Mouse (Mus musculus): ENCODE data around the gene Uxs1. TPM values are rescaled to one million over a fixed set of nuclear protein-coding genes. Genes with fewer than 3 reads are reported as not detected.
A peak's percentile ranks its signal among the peaks of the same experiment; 100 is the strongest.

The Uxs1 gene
- polyA plus RNA-seq, 1 experiment from 2014 or later, result 19.4 TPM

DNA sequence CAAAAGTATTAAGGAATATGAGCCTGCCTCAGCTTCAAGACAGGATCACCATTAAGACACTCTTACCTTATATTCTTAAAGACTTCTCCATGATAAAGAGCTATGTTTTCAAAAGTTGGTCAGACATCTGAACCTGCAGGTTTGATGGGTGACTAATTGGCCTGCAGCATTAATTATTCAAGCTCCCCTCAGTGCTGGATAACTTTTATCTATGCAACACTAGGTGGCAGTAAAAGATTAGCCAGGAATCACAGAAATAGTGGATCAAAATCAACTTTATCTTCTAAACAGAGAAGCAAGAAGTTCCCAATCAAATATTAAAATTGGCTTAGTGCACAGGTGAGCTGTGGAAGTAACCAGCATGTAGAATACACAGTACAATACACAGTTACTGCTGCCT is 67.5 kb downstream of the Uxs1 start:
- Histone ChIP-seq H3K27me3 (ENCODE audit: insufficient read depth, poor library complexity, severe bottlenecking) (no peaks in the 10 kb centered on the region), H3K4me1 (replicated peaks) (peaks cover 6% of the 10 kb centered on the region; the same call in 1 of the 2 replicates), H3K27ac (no peak overlapping the region), H3K4me3 (no peak overlapping the region), H3K36me3 (peaks cover 67% of the 10 kb centered on the region), H3K9me3 (no peaks in the 10 kb centered on the region)
- no peak for DNase-seq (ENCODE audit: low spot score)

DNA sequence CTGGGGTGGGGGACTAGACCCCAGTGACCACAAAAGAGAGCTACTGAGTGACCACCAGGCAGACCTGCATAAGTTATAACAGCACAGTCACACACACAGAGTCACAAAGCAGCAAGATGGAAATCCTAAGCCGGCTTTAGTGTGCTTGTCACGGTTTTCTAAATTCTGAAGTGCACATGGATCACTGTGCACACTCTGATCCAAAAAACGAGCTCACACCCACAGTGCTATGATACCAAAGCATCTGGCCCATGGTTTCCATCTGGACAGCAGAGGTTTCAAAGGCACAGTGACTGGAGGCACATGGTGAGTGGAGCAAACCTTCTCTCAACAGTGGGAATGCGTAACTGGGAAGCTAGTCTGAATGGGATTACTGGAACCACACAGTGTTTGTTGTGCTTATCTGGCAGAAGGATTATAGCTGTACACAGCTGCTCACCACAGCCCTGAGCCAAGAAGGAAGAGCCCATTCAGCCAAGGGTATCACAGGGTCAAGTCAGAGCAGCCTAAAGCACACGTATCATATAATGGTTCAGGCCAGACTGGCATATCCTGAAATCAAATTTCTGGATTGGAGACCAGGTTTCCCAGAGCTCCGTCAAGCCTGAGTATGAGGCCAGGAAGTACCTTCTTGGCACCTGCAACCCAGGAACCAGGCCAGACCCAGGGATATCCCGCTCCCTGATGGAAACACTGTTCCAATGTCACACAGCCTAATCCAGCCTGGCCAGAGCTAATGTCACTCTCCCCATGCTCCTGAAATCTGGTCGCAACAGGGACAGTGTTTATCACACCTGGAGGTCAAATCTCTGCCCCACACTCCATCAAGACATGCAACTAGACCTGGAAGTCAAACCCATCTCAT is 72.9 kb downstream of the Uxs1 start:
- 94% methylated on average over 8 of the region's 8 CpGs for whole genome bisulfite sequencing
- H3K36me3 ChIP-seq, result peaks cover 60% of the 10 kb centered on the region
- no peak for DNase-seq (ENCODE audit: low spot score)

DNA sequence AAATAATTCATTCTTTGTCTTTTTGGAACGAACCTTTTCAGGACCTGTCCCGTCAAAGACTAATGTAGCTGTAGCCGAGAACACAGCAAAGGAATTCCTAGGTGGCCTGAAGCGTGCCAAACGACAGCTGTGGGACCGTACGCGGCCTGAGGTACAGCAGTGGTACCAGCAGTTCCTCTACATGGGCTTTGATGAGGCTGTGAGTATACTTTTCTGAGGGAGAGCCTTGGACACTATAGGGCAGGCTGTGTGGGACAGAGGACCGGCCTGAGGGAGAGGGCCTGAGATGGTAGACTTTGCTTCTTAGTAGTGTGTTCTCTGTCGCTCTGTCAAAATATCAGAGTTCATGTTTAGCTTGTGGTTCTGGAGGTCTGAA is 89.1 kb downstream of the Uxs1 start:
- 87% methylated on average over 10 of the region's 10 CpGs for WGBS
- Histone ChIP-seq H3K27me3 (ENCODE audit: insufficient read depth, poor library complexity, severe bottlenecking) (no peaks in the 10 kb centered on the region), H3K36me3 (no peaks in the 10 kb centered on the region), H3K4me3 (no peak overlapping the region), H3K9me3 (no peaks in the 10 kb centered on the region), H3K4me1 (replicated peaks) (no peaks in the 10 kb centered on the region), H3K27ac (no peak overlapping the region)
- no peak for DNase-seq (ENCODE audit: low spot score)

More for the DNA sequence above, 72.9 kb downstream of the Uxs1 start:
- Histone ChIP-seq H3K4me3 (no peak overlapping the region), H3K9me3 (no peaks in the 10 kb centered on the region), H3K27me3 (ENCODE audit: insufficient read depth, poor library complexity, severe bottlenecking) (no peaks in the 10 kb centered on the region), H3K4me1 (replicated peaks) (peaks cover 6% of the 10 kb centered on the region; the same call in 1 of the 2 replicates), H3K27ac (no peak overlapping the region)

DNA sequence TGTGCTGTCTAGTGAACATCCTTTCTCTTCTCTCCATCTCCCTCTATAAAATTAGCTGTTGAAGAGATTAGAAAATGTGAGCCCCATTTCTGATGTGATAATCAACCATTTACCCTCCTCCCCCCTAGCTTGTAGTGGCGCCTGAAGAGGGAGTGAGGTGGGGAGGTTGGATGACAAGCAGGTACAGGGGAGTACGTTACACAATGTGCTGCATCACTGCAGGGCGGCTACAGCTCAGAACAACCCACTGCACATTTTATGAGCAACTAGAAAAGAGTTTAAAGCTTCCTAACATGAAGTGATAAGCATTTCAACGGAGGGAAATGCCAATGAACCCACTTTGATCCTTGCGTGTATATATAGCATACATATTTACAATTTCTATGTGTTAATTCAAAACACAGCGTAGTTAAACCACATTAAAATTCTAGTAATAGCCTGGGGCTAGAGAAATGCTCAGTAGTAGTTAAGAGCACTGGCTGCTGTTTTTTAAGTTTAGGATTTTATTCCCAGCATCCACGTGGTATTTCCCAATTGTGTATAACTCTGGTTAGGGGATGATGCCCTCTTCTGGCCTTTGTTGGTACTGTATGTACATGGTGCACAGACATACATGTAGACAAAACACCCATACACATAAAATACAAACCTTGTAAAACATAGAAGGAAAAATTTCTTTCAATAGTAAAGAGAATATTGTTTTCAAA is 89.6 kb downstream of the Uxs1 start:
- Histone ChIP-seq H3K27me3 (ENCODE audit: insufficient read depth, poor library complexity, severe bottlenecking) (no peaks in the 10 kb centered on the region), H3K9me3 (no peaks in the 10 kb centered on the region), H3K4me1 (replicated peaks) (no peaks in the 10 kb centered on the region), H3K4me3 (no peak overlapping the region), H3K36me3 (no peaks in the 10 kb centered on the region), H3K27ac (no peak overlapping the region)
- peak; percentile 22 for DNase-seq (ENCODE audit: low spot score)
- WGBS, result 79% methylated on average over 7 of the region's 7 CpGs

DNA sequence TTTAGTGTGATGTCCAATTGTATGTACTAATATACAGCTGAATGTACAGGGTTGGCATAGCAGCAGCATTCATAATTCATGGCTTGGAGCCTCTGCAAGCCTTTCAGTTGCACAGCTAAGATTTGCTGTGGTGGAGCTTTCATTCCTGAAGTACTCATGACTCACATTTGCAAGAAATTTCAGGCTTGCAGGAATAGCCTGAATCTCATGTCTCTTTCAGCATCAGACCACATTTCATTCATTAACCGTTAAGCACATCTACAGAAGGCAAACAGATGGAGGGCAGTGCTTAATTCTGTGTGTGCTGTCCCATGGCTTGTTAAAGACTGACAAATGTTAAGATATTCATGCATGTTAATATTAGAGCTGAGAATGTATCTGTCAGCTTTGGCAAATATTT is 94.9 kb downstream of the Uxs1 start:
- H3K4me3 ChIP-seq, result no peak overlapping the region

DNA sequence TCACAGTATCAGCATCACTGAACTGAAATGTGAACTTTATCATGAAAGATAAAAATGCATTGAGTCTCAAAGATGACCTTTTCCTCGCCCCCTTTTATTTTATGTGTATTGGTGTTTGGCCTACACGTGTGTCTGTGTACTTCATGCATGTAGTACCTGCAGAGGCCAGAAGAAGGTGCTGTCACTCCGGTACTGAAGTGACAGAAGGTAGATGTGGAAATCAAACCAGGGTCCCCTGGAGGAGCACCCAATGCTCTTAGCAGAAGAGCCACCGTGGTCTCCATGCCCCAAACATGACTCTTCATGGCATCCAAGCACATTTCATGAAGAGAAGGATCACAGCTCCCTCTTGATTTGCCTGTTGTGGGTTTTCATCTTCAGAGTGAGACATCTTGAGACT is 95.5 kb downstream of the Uxs1 start:
- Histone ChIP-seq H3K27me3 (ENCODE audit: insufficient read depth, poor library complexity, severe bottlenecking) (no peaks in the 10 kb centered on the region), H3K36me3 (no peaks in the 10 kb centered on the region), H3K9me3 (no peaks in the 10 kb centered on the region), H3K4me1 (replicated peaks) (no peaks in the 10 kb centered on the region), H3K4me3 (no peak overlapping the region), H3K27ac (no peak overlapping the region)
- WGBS, result 84% methylated on average over 4 of the region's 4 CpGs
- DNase-seq (ENCODE audit: low spot score), result no peak

More for the DNA sequence above, 94.9 kb downstream of the Uxs1 start:
- WGBS, result 82% methylated on average over 1 of the region's 1 CpGs
- no peak for DNase-seq (ENCODE audit: low spot score)
- Histone ChIP-seq H3K27ac (no peak overlapping the region), H3K9me3 (no peaks in the 10 kb centered on the region), H3K4me1 (replicated peaks) (no peaks in the 10 kb centered on the region), H3K27me3 (ENCODE audit: insufficient read depth, poor library complexity, severe bottlenecking) (no peaks in the 10 kb centered on the region), H3K36me3 (no peaks in the 10 kb centered on the region)

DNA sequence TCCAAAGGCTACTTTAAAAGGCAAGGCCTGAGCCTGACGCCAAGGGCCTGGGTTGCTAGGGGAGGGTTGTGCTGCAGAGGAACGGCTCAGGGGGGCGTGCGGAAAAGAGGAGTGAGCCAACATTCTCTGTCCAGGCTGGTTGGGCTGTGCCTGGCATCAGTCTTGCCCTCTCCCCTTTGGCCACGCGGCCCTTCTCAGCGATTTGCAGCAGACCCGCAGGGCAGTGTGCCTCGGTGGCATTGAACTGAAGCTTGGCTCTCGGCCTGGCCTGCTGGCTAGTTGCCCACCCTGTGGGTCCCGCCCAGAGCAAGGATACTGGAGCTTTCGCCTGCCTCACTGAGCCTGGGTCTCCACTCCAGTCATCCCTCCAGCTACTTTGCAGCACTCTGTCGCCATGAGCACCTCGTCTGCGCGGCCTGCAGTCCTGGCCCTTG is 97.1 kb downstream of the Uxs1 start, which contains the start of gene 1500015O10Rik:
1500015O10Rik (plus strand) TSS at position 112 of the 434 bp plus-strand sequence.
- Histone ChIP-seq H3K27me3 (ENCODE audit: insufficient read depth, poor library complexity, severe bottlenecking) (no peaks in the 10 kb centered on the region), H3K4me1 (replicated peaks) (no peaks in the 10 kb centered on the region), H3K4me3 (no peak within 1 kb of the TSS), H3K27ac (0 out of 2 replicates have a peak within 1 kb of the TSS, but pooled peaks have one; percentile 0), H3K9me3 (no peaks in the 10 kb centered on the region), H3K36me3 (no peaks in the 10 kb centered on the region)
- DNase-seq (ENCODE audit: low spot score), result no peak
- WGBS, result 75% methylated on average over 16 of the region's 16 CpGs

DNA sequence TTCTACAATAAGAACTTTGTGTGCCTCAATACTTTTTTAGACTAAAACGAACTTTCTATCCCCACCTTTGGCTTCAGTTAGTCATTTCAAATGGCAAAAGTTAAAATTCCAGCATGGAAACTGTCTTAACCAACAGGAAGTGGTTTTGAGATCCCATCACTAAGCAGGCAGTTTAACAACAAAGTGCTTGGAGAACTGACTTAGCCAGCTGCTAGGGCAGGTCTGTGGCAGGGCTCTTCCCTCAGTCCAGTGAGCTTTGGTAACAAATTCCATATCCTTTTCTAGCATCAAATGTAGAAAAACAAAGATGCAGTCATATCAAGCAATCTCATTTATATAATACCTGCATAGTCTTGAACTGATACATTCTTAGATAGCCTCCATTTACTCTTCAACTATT is 105.1 kb downstream of the Uxs1 start:
- H3K27me3 ChIP-seq (ENCODE audit: insufficient read depth, poor library complexity, severe bottlenecking), result no peaks in the 10 kb centered on the region
- DNase-seq (ENCODE audit: low spot score), result no peak
- WGBS, result 77% methylated on average over 1 of the region's 1 CpGs
- H3K27ac ChIP-seq, result no peak overlapping the region
- no peaks in the 10 kb centered on the region for H3K36me3 ChIP-seq
- H3K4me1 ChIP-seq (replicated peaks), result no peaks in the 10 kb centered on the region
- no peaks in the 10 kb centered on the region for H3K9me3 ChIP-seq
- no peak overlapping the region for H3K4me3 ChIP-seq

DNA sequence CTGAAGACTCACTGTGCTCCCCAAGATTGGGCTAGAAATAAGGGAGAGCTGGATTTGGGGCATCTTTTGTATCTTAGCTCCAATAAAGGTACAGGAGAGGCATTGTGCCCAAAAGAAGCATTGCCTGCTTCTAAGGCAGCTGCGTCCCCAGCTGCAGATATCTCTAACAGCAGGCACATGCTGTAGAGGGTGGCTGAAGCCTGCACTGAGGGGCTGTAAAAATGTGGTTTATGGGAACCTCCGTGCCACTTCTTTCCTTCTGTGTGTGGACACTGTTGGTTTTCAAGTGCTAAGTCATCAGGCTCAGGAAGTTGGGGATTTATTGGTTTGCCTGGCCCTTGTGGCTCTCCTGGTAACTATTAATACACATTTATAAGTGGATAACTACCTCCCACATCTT is 108.8 kb downstream of the Uxs1 start:
- H3K27ac ChIP-seq, result no peak overlapping the region
- H3K4me3 ChIP-seq, result no peak overlapping the region
- no peaks in the 10 kb centered on the region for H3K36me3 ChIP-seq
- DNase-seq (ENCODE audit: low spot score), result no peak
- H3K27me3 ChIP-seq (ENCODE audit: insufficient read depth, poor library complexity, severe bottlenecking), result no peaks in the 10 kb centered on the region
- 90% methylated on average over 2 of the region's 2 CpGs for WGBS
- H3K4me1 ChIP-seq (replicated peaks), result no peaks in the 10 kb centered on the region
- H3K9me3 ChIP-seq, result no peaks in the 10 kb centered on the region

DNA sequence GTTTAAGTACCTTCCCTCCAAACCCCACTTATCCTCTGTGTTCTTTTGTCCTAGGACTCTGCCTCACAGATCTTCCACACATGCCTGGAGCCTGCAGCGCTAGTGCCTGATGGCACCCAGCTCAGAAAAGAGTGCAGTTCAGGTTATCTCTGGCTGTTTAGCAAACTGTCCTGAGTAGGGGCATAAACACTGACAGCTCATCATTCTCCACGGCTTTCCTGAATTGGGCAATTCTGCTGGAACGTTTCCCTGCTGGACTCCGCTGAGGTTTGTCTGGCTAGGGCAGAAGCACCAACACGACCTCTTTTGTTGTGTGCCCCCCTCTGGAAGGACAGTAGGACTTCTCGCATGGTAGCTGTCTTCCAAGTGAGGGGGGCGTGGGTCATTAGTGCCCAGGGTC is 109.6 kb downstream of the Uxs1 start:
- H3K4me3 ChIP-seq, result no peak overlapping the region
- DNase-seq (ENCODE audit: low spot score), result no peak
- H3K27ac ChIP-seq, result no peak overlapping the region
- H3K36me3 ChIP-seq, result no peaks in the 10 kb centered on the region
- 80% methylated on average over 7 of the region's 7 CpGs for WGBS
- H3K27me3 ChIP-seq (ENCODE audit: insufficient read depth, poor library complexity, severe bottlenecking), result no peaks in the 10 kb centered on the region
- no peaks in the 10 kb centered on the region for H3K9me3 ChIP-seq
- no peaks in the 10 kb centered on the region for H3K4me1 ChIP-seq (replicated peaks)

DNA sequence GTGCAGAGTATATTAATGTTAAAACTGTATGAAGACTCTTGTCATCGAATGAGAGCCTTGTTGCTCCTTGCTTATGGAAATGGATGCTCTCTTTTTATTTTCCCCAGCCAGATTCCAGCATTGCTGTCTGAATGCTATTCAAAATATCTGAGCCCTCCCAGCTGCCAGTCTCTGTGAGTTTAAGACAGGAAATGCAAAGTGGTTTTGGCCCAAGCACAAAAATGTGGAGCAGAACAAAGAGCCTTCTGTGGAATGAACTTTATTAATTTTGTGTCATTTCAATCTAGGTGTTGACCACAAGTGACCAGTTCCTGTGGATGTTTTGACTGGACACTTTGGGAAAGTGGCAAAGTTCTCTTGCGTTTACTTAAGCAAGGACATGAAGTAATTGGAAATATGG is 112.8 kb downstream of the Uxs1 start:
- DNase-seq (ENCODE audit: low spot score), result no peak
- 92% methylated on average over 2 of the region's 2 CpGs for WGBS
- Histone ChIP-seq H3K4me3 (no peak overlapping the region), H3K27me3 (ENCODE audit: insufficient read depth, poor library complexity, severe bottlenecking) (no peaks in the 10 kb centered on the region), H3K27ac (no peak overlapping the region), H3K36me3 (no peaks in the 10 kb centered on the region), H3K4me1 (replicated peaks) (no peaks in the 10 kb centered on the region), H3K9me3 (no peaks in the 10 kb centered on the region)

DNA sequence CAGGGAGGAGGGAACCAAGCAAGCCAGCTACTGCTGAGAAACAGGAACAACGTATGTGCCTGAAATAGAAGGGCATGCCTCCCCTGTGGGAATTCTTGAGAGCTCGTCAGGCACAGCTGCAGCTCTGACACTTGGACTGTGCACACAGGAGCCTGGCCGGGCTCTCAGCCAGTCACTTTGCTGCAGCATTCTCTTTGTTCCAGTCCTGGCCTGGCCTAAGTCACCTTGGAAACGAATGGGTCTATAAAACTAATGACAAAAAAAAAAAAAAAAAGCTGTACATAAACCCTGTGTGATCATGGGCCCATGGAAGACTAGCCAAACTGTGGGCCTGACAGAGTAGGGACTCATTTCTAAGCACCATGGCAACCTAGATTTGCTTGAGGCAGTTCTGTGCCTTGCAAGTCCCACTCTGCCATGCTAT is 129.0 kb downstream of the Uxs1 start:
- peak; percentile 56 for DNase-seq (ENCODE audit: low spot score)
- Histone ChIP-seq H3K4me3 (no peak overlapping the region), H3K9me3 (no peaks in the 10 kb centered on the region), H3K27me3 (ENCODE audit: insufficient read depth, poor library complexity, severe bottlenecking) (no peaks in the 10 kb centered on the region), H3K36me3 (no peaks in the 10 kb centered on the region), H3K4me1 (replicated peaks) (peaks cover 19% of the 10 kb centered on the region), H3K27ac (peak overlapping the region; percentile 70)
- 9% methylated on average over 4 of the region's 4 CpGs for WGBS

Data from hindbrain, embryonic 10.5 days (tissue).